8 mouse cellular contexts compared by ENCODE assay signal in the genomic region with DNA sequence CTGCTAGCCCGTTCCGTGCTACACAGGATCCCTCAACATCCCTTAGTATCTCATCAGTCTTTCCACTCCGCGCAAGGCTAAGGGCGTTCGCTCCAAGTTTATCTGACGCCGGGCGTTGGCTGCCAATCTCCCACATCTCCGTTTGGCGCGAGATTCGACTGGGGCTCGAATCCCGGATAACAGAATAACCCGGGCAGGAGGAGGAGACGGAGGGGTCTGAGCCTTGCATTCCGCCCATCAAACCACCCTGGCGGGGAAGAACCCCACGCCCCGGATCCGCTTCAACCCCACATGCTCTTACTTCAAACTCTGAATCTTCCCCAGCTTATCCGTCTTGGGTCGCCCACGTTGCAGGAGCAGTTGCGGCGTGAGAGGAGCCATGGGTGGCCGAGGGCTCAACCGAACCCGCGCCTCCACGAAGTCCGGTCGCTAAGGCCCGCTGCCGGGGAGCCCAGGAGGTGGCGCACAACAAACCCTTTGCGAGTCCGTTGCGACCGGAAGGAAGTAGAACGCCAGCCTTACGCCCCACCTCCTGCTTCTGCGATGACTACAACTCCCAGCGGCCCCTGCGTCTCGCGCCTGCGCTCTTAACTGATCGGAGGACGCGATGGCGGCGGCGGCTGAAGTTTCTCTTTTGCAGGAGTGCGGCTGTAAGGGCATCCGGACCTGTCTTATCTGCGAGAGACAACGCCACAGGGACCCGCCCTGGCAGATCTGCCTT. TPM values are rescaled to one million over a fixed set of nuclear protein-coding genes. Genes with fewer than 3 reads are reported as not detected.
DNase-seq lines count a peak whose midpoint lies in the region; ATAC-seq lines count a peak whose summit lies in the region.

A gene (minus strand): TSS at position 504 of the 721 bp plus-strand sequence.
A gene (plus strand): TSS at position 576 of the 721 bp plus-strand sequence.

- H3K4me2 ChIP-seq in heart, embryonic 13.5 days, result peak within 1 kb of the TSS; percentile 85
- peak within 1 kb of the TSS; percentile 83 for H3K4me2 ChIP-seq in liver, embryonic 12.5 days
- H3K4me2 ChIP-seq in stomach, embryonic 15.5 days, result peak within 1 kb of the TSS; percentile 69

- no peaks in the 10 kb centered on the region for H3K27me3 ChIP-seq in heart, embryonic 13.5 days (replicated peaks)
- no peaks in the 10 kb centered on the region for H3K27me3 ChIP-seq in liver, embryonic 12.5 days (replicated peaks)
- H3K27me3 ChIP-seq in stomach, embryonic 15.5 days (replicated peaks), result no peaks in the 10 kb centered on the region

- peak within 1 kb of the TSS; percentile 87 for H3K4me3 ChIP-seq in brown adipose tissue, adult 24 weeks (ENCODE audit: insufficient read depth, low read depth, low read length)
- peak within 1 kb of the TSS; percentile 77 for H3K4me3 ChIP-seq in heart, embryonic 13.5 days
- peak within 1 kb of the TSS; percentile 86 for H3K4me3 ChIP-seq in liver, embryonic 12.5 days
- H3K4me3 ChIP-seq in stomach, embryonic 15.5 days (replicated peaks), result peak within 1 kb of the TSS; percentile 80

- peaks cover 5% of the 10 kb centered on the region; the same call in 1 of the 2 replicates for H3K4me1 ChIP-seq in brown adipose tissue, adult 24 weeks (ENCODE audit: control insufficient read depth, insufficient read depth, insufficient read length, low read length)
- peaks cover 27% of the 10 kb centered on the region for H3K4me1 ChIP-seq in heart, embryonic 13.5 days
- peaks cover 53% of the 10 kb centered on the region for H3K4me1 ChIP-seq in liver, embryonic 12.5 days
- peaks cover 13% of the 10 kb centered on the region; the same call in 1 of the 2 replicates for H3K4me1 ChIP-seq in stomach, embryonic 15.5 days

- peaks cover 56% of the 10 kb centered on the region for H3K36me3 ChIP-seq in heart, embryonic 13.5 days
- H3K36me3 ChIP-seq in liver, embryonic 12.5 days, result peaks cover 66% of the 10 kb centered on the region
- H3K36me3 ChIP-seq in stomach, embryonic 15.5 days, result peaks cover 28% of the 10 kb centered on the region

- H3K9me3 ChIP-seq in heart, embryonic 13.5 days, result no peaks in the 10 kb centered on the region
- no peaks in the 10 kb centered on the region for H3K9me3 ChIP-seq in liver, embryonic 12.5 days (replicated peaks)
- no peaks in the 10 kb centered on the region for H3K9me3 ChIP-seq in stomach, embryonic 15.5 days

- peak within 1 kb of the TSS; percentile 73 for H3K27ac ChIP-seq in brown adipose tissue, adult 24 weeks (replicated peaks; ENCODE audit: low read depth, low read length)
- peak within 1 kb of the TSS; percentile 65 for H3K27ac ChIP-seq in heart, embryonic 13.5 days (replicated peaks)
- H3K27ac ChIP-seq in liver, embryonic 12.5 days, result peak within 1 kb of the TSS; percentile 90
- peak within 1 kb of the TSS; percentile 61 for H3K27ac ChIP-seq in stomach, embryonic 15.5 days

- peak within 1 kb of the TSS; percentile 95 for H3K9ac ChIP-seq in heart, embryonic 13.5 days
- peak within 1 kb of the TSS; percentile 84 for H3K9ac ChIP-seq in liver, embryonic 12.5 days
- H3K9ac ChIP-seq in stomach, embryonic 15.5 days, result peak within 1 kb of the TSS; percentile 80

- DNase-seq in CD4-positive, CD25-positive, alpha-beta regulatory T cell, adult 2 months (ENCODE audit: low read depth, low spot score), result peak; percentile 98
- DNase-seq in fat pad, adult 2 months (ENCODE audit: extremely low read depth, low read depth, low spot score), result peak; percentile 54
- DNase-seq in kidney, postnatal 10 days, result peak; percentile 98
- DNase-seq in natural killer cell, adult 2 months (ENCODE audit: low spot score in 2 of 2), result peak; percentile 95 to 97

- ATAC-seq in heart, embryonic 13.5 days (ENCODE audit: extremely low read depth, insufficient number of reproducible peaks, low FRiP score, low TSS enrichment), result peak; percentile 86
- ATAC-seq in liver, embryonic 12.5 days, result peak; percentile 92
- peak; percentile 95 for ATAC-seq in stomach, embryonic 15.5 days (ENCODE audit: insufficient read depth, low FRiP score, low read depth)

- WGBS in heart, embryonic 13.5 days, result under 1% methylated on average over 60 of the region's 60 CpGs
- whole genome bisulfite sequencing in liver, embryonic 12.5 days (ENCODE audit: insufficient replicate concordance), result under 1% methylated on average over 60 of the region's 60 CpGs
- under 1% methylated on average over 60 of the region's 60 CpGs for WGBS in stomach, embryonic 15.5 days

RNA-seq across cellular contexts. Expression of the first gene that starts in this region (rescaled TPM):
- polyA plus RNA-seq in brown adipose tissue, adult 24 weeks (2012; ENCODE audit: insufficient read depth, insufficient read length, missing spikeins), result 1.9 and 4.2 TPM in 2 replicates
- 18.1 and 19.6 TPM in 2 replicates for polyA plus RNA-seq in heart, embryonic 13.5 days (2015; fragmentation: Nextera tagmentation; extraction: Ambion mirVana)
- polyA plus RNA-seq in liver, embryonic 12.5 days (2016; fragmentation: Nextera tagmentation; extraction: Ambion mirVana), result 53.4 and 54.5 TPM in 2 replicates
- 27.2 and 28.5 TPM in 2 replicates for polyA plus RNA-seq in stomach, embryonic 15.5 days (2015; fragmentation: Nextera tagmentation; extraction: Ambion mirVana)

RNA-seq across cellular contexts. Expression of the second gene that starts in this region (rescaled TPM):
- polyA plus RNA-seq in brown adipose tissue, adult 24 weeks (2012; ENCODE audit: insufficient read depth, insufficient read length, missing spikeins), result 3.8 and 4.3 TPM in 2 replicates
- 13.1 and 13.9 TPM in 2 replicates for polyA plus RNA-seq in heart, embryonic 13.5 days (2015; fragmentation: Nextera tagmentation; extraction: Ambion mirVana)
- 17.0 and 18.8 TPM in 2 replicates for polyA plus RNA-seq in liver, embryonic 12.5 days (2016; fragmentation: Nextera tagmentation; extraction: Ambion mirVana)
- 16.5 and 17.1 TPM in 2 replicates for polyA plus RNA-seq in stomach, embryonic 15.5 days (2015; fragmentation: Nextera tagmentation; extraction: Ambion mirVana)

Comparison
In these comparisons a context has a peak if more than half of its experiments do, and no peak if none do; other contexts are left out.
1. Peak in every context shown above with its lines: DNase-seq, ATAC-seq, H3K4me3 ChIP-seq and H3K27ac ChIP-seq.